In the genomic region with DNA sequence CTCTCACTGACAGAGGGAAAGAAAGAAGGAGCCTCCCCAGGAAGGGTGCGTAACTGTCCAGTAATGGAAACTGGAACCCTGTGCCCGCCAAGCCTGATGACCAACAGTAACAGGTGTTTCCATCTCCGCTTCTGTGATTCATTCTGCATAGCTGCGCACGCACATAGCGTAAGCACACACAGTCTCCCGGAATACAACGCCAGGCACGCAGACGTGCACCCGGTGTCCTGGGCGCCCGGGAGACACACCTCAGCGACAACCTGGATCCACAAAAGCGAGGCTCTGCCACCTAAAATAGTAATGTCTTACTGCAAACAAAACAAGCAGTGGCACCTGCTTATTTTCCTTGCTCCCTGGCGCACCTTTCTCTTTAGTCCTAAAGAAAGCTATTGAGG, we compare ENCODE assay signal across 8 mouse cellular contexts. TPM values are rescaled to one million over a fixed set of nuclear protein-coding genes. Genes with fewer than 3 reads are reported as not detected.
DNase-seq lines count a peak whose midpoint lies in the region; ATAC-seq lines count a peak whose summit lies in the region.

No protein-coding gene starts in this region.

- ATAC-seq in hindbrain, embryonic 16.5 days, result peak; percentile 83
- ATAC-seq in limb, embryonic 12.5 days (ENCODE audit: insufficient number of reproducible peaks, insufficient read depth, low FRiP score, low TSS enrichment, low read depth), result peak; percentile 59; the same call in 1 of the 2 replicates
- ATAC-seq in midbrain, embryonic 15.5 days (replicated peaks), result peak; percentile 91

- peak overlapping the region; percentile 77 for H3K4me2 ChIP-seq in hindbrain, embryonic 16.5 days (ENCODE audit: low read length)
- peak overlapping the region; percentile 97 for H3K4me2 ChIP-seq in limb, embryonic 12.5 days
- H3K4me2 ChIP-seq in midbrain, embryonic 15.5 days, result peak overlapping the region; percentile 69

- H3K9me3 ChIP-seq in hindbrain, embryonic 16.5 days (ENCODE audit: control insufficient read depth, low read length), result no peaks in the 10 kb centered on the region
- H3K9me3 ChIP-seq in limb, embryonic 12.5 days, result no peaks in the 10 kb centered on the region
- no peaks in the 10 kb centered on the region for H3K9me3 ChIP-seq in midbrain, embryonic 15.5 days

- H3K27ac ChIP-seq in hindbrain, embryonic 16.5 days (ENCODE audit: low read depth, low read length), result peak overlapping the region; percentile 96
- no peak overlapping the region for H3K27ac ChIP-seq in limb, embryonic 12.5 days
- H3K27ac ChIP-seq in midbrain, embryonic 15.5 days, result peak overlapping the region; percentile 95

- peak; percentile 76 for DNase-seq in ZHBTc4 (ENCODE audit: low read depth, low spot score)
- peak; percentile 86 for DNase-seq in cerebellum, adult 9-11 months
- DNase-seq in frontal cortex, postnatal 25 days (ENCODE audit: low spot score in 2 of 2), result peak; percentile 40 to 58
- DNase-seq in yolk sac, embryonic 10.5 days (ENCODE audit: low spot score), result peak; percentile 2
- no peak for DNase-seq in thymus, postnatal 25 days

- WGBS in hindbrain, embryonic 16.5 days, result 1% methylated on average over 16 of the region's 16 CpGs
- 2% methylated on average over 16 of the region's 16 CpGs for WGBS in limb, embryonic 12.5 days
- under 1% methylated on average over 16 of the region's 16 CpGs for WGBS in midbrain, embryonic 15.5 days

- H3K4me1 ChIP-seq in hindbrain, embryonic 16.5 days (ENCODE audit: control insufficient read depth, insufficient read depth, low read depth, low read length), result peaks cover 17% of the 10 kb centered on the region
- H3K4me1 ChIP-seq in limb, embryonic 12.5 days (replicated peaks), result peaks cover 15% of the 10 kb centered on the region
- peaks cover 27% of the 10 kb centered on the region for H3K4me1 ChIP-seq in midbrain, embryonic 15.5 days

- H3K36me3 ChIP-seq in hindbrain, embryonic 16.5 days (ENCODE audit: control insufficient read depth, insufficient read depth, low read length), result no peaks in the 10 kb centered on the region
- no peaks in the 10 kb centered on the region for H3K36me3 ChIP-seq in limb, embryonic 12.5 days
- H3K36me3 ChIP-seq in midbrain, embryonic 15.5 days (replicated peaks), result no peaks in the 10 kb centered on the region

- peak overlapping the region; percentile 84 for H3K4me3 ChIP-seq in hindbrain, embryonic 16.5 days (ENCODE audit: low read length)
- H3K4me3 ChIP-seq in limb, embryonic 12.5 days (replicated peaks), result peak overlapping the region; percentile 59
- H3K4me3 ChIP-seq in midbrain, embryonic 15.5 days, result peak overlapping the region; percentile 81

- no peaks in the 10 kb centered on the region for H3K27me3 ChIP-seq in hindbrain, embryonic 16.5 days (replicated peaks; ENCODE audit: control insufficient read depth, insufficient read depth, low read length)
- H3K27me3 ChIP-seq in limb, embryonic 12.5 days, result peaks cover 86% of the 10 kb centered on the region
- H3K27me3 ChIP-seq in midbrain, embryonic 15.5 days (replicated peaks), result peaks cover 4% of the 10 kb centered on the region; the same call in 1 of the 2 replicates

- H3K9ac ChIP-seq in hindbrain, embryonic 16.5 days (ENCODE audit: low read depth, low read length), result peak overlapping the region; percentile 96
- H3K9ac ChIP-seq in limb, embryonic 12.5 days (replicated peaks), result peak overlapping the region; percentile 67; the same call in 1 of the 2 replicates
- H3K9ac ChIP-seq in midbrain, embryonic 15.5 days, result peak overlapping the region; percentile 88

RNA-seq across cellular contexts. Expression of a gene that starts 0.5 kb away (rescaled TPM):
- 19.3 TPM in 2 replicates for polyA plus RNA-seq in hindbrain, embryonic 16.5 days (2015; fragmentation: Nextera tagmentation; extraction: Ambion mirVana)
- 0.84 and 0.91 TPM in 2 replicates for polyA plus RNA-seq in limb, embryonic 12.5 days (2016; fragmentation: Nextera tagmentation; extraction: Ambion mirVana)
- polyA plus RNA-seq in midbrain, embryonic 15.5 days (2015; fragmentation: Nextera tagmentation; extraction: Ambion mirVana), result 15.2 and 15.4 TPM in 2 replicates

RNA-seq across cellular contexts. Expression of a gene that starts 35.7 kb away (rescaled TPM):
- polyA plus RNA-seq in hindbrain, embryonic 16.5 days (2015; fragmentation: Nextera tagmentation; extraction: Ambion mirVana), result 38.1 and 40.2 TPM in 2 replicates
- polyA plus RNA-seq in limb, embryonic 12.5 days (2016; fragmentation: Nextera tagmentation; extraction: Ambion mirVana), result 87.2 and 91.8 TPM in 2 replicates
- polyA plus RNA-seq in midbrain, embryonic 15.5 days (2015; fragmentation: Nextera tagmentation; extraction: Ambion mirVana), result 38.5 and 40.5 TPM in 2 replicates
